Mouse (Mus musculus): ENCODE results near the gene Styxl1. TPM values are rescaled to one million over a fixed set of nuclear protein-coding genes. Genes with fewer than 3 reads are reported as not detected.

Gene Styxl1
- polyA plus RNA-seq, 2 experiments: 0.08 to 0.15 TPM

GRCm38 (mm10) chr5:135701601-135702000 is 76.6 kb downstream of the Styxl1 start:
- Histone ChIP-seq H3K27me3 (ENCODE audit: control insufficient read depth, insufficient read depth, low read length) (no peaks in the 10 kb centered on the region), H3K9ac (ENCODE audit: low read depth, low read length, severe bottlenecking) (no peak overlapping the region), H3K9me3 (ENCODE audit: control insufficient read depth, low read length) (no peaks in the 10 kb centered on the region), H3K4me2 (replicated peaks; ENCODE audit: low read depth, low read length, severe bottlenecking) (no peak overlapping the region), H3K4me3 (replicated peaks; ENCODE audit: low read length) (no peak overlapping the region), H3K36me3 (ENCODE audit: control insufficient read depth, insufficient read depth, low read length) (peaks cover 40% of the 10 kb centered on the region), H3K27ac (replicated peaks; ENCODE audit: low read depth, low read length) (no peak overlapping the region), H3K4me1 (ENCODE audit: control insufficient read depth, insufficient read depth, low read length) (no peaks in the 10 kb centered on the region)
- TF ChIP-seq POLR2A (IDR thresholded peaks at IDR 0.05; ENCODE audit: borderline replicate concordance, extremely low read depth, insufficient read depth, insufficient read length): no peak
- WGBS: 96% methylated on average over 4 of the region's 4 CpGs
- no peak for ATAC-seq (ENCODE audit: low FRiP score, low read depth)
- no peak for DNase-seq (ENCODE audit: low spot score)

GRCm38 (mm10) chr5:135697711-135698111 is 80.5 kb downstream of the Styxl1 start:
- H3K4me3 ChIP-seq (replicated peaks; ENCODE audit: low read length): no peak overlapping the region
- ATAC-seq (ENCODE audit: low FRiP score, low read depth) (no peak), DNase-seq (ENCODE audit: low spot score) (no peak)
- TF ChIP-seq POLR2A (IDR thresholded peaks at IDR 0.05; ENCODE audit: borderline replicate concordance, extremely low read depth, insufficient read depth, insufficient read length): no peak
- peaks cover 24% of the 10 kb centered on the region for H3K36me3 ChIP-seq (ENCODE audit: control insufficient read depth, insufficient read depth, low read length)
- H3K4me1 ChIP-seq (ENCODE audit: control insufficient read depth, insufficient read depth, low read length): peaks cover 9% of the 10 kb centered on the region; the same call in 1 of the 2 replicates
- no peaks in the 10 kb centered on the region for H3K27me3 ChIP-seq (ENCODE audit: control insufficient read depth, insufficient read depth, low read length)
- 88% methylated on average over 5 of the region's 5 CpGs for WGBS
- no peaks in the 10 kb centered on the region for H3K9me3 ChIP-seq (ENCODE audit: control insufficient read depth, low read length)
- H3K9ac ChIP-seq (ENCODE audit: low read depth, low read length, severe bottlenecking): no peak overlapping the region
- H3K27ac ChIP-seq (replicated peaks; ENCODE audit: low read depth, low read length): no peak overlapping the region
- no peak overlapping the region for H3K4me2 ChIP-seq (replicated peaks; ENCODE audit: low read depth, low read length, severe bottlenecking)

Small RNAs within 50 kb of the gene (microRNA-seq; reads per million reads assigned to microRNA genes)
- gene Mir7034: not detected

Other genes with a start within 250 kb of the Styxl1 start
- 45.9 and 56.9 TPM in 2 replicates for gene Hip1, start 233.3 kb downstream of the Styxl1 start, polyA plus RNA-seq (2012; rRNA removed)
- 47.0 and 49.1 TPM in 2 replicates for gene Hip1, start 233.3 kb downstream of the Styxl1 start, polyA plus RNA-seq (2014; fragmentation: Nextera tagmentation; extraction: Ambion mirVana)
- not detected in 2 replicates for gene Ccl26, start 214.8 kb downstream of the Styxl1 start, polyA plus RNA-seq (2012; rRNA removed)
- gene Ccl26, start 214.8 kb downstream of the Styxl1 start, polyA plus RNA-seq (2014; fragmentation: Nextera tagmentation; extraction: Ambion mirVana): not detected in 2 replicates
- gene Ccl24, start 205.3 kb downstream of the Styxl1 start, polyA plus RNA-seq (2012; rRNA removed): 1.7 and 2.1 TPM in 2 replicates
- gene Ccl24, start 205.3 kb downstream of the Styxl1 start, polyA plus RNA-seq (2014; fragmentation: Nextera tagmentation; extraction: Ambion mirVana): 1.8 and 2.3 TPM in 2 replicates
- 30.6 and 39.5 TPM in 2 replicates for gene Rhbdd2, start 145.8 kb downstream of the Styxl1 start, polyA plus RNA-seq (2012; rRNA removed)
- gene Rhbdd2, start 145.8 kb downstream of the Styxl1 start, polyA plus RNA-seq (2014; fragmentation: Nextera tagmentation; extraction: Ambion mirVana): 38.9 and 41.6 TPM in 2 replicates
- 99.2 and 132 TPM in 2 replicates for gene Por, start 108.4 kb downstream of the Styxl1 start, polyA plus RNA-seq (2012; rRNA removed)
- gene Por, start 108.4 kb downstream of the Styxl1 start, polyA plus RNA-seq (2014; fragmentation: Nextera tagmentation; extraction: Ambion mirVana): 64.7 and 71.6 TPM in 2 replicates
- 21.3 and 23.7 TPM in 2 replicates for gene Tmem120a, start 33.9 kb downstream of the Styxl1 start, polyA plus RNA-seq (2012; rRNA removed)
- 44.3 and 48.1 TPM in 2 replicates for gene Tmem120a, start 33.9 kb downstream of the Styxl1 start, polyA plus RNA-seq (2014; fragmentation: Nextera tagmentation; extraction: Ambion mirVana)
- gene Mdh2, start 95 bp upstream of the Styxl1 start, polyA plus RNA-seq (2012; rRNA removed): 339 and 354 TPM in 2 replicates
- gene Mdh2, start 95 bp upstream of the Styxl1 start, polyA plus RNA-seq (2014; fragmentation: Nextera tagmentation; extraction: Ambion mirVana): 429 and 442 TPM in 2 replicates
- 0.53 and 0.55 TPM in 2 replicates for gene Srrm3, start 28.5 kb upstream of the Styxl1 start, polyA plus RNA-seq (2012; rRNA removed)
- 0.07 and 0.12 TPM in 2 replicates for gene Srrm3, start 28.5 kb upstream of the Styxl1 start, polyA plus RNA-seq (2014; fragmentation: Nextera tagmentation; extraction: Ambion mirVana)
- gene Hspb1, start 109.5 kb upstream of the Styxl1 start, polyA plus RNA-seq (2012; rRNA removed): 326 and 338 TPM in 2 replicates
- gene Hspb1, start 109.5 kb upstream of the Styxl1 start, polyA plus RNA-seq (2014; fragmentation: Nextera tagmentation; extraction: Ambion mirVana): 433 and 574 TPM in 2 replicates
- gene Ywhag, start 156.2 kb upstream of the Styxl1 start, polyA plus RNA-seq (2012; rRNA removed): 83.6 and 91.3 TPM in 2 replicates
- gene Ywhag, start 156.2 kb upstream of the Styxl1 start, polyA plus RNA-seq (2014; fragmentation: Nextera tagmentation; extraction: Ambion mirVana): 72.9 and 76.9 TPM in 2 replicates
- gene Ssc4d, start 196.1 kb upstream of the Styxl1 start, polyA plus RNA-seq (2012; rRNA removed): 6.6 and 7.2 TPM in 2 replicates
- gene Ssc4d, start 196.1 kb upstream of the Styxl1 start, polyA plus RNA-seq (2014; fragmentation: Nextera tagmentation; extraction: Ambion mirVana): 2.6 and 3.2 TPM in 2 replicates
- gene Zp3, start 201.7 kb upstream of the Styxl1 start, polyA plus RNA-seq (2012; rRNA removed): 0.32 and 0.38 TPM in 2 replicates
- 0.37 and 0.40 TPM in 2 replicates for gene Zp3, start 201.7 kb upstream of the Styxl1 start, polyA plus RNA-seq (2014; fragmentation: Nextera tagmentation; extraction: Ambion mirVana)
- gene Dtx2, start 216.4 kb upstream of the Styxl1 start, polyA plus RNA-seq (2012; rRNA removed): 28.5 and 38.2 TPM in 2 replicates
- 29.5 TPM in 2 replicates for gene Dtx2, start 216.4 kb upstream of the Styxl1 start, polyA plus RNA-seq (2014; fragmentation: Nextera tagmentation; extraction: Ambion mirVana)